Mouse (Mus musculus) kidney, embryonic 14.5 days (tissue): ENCODE data around the gene Camk2d. TPM values are rescaled to one million over a fixed set of nuclear protein-coding genes. Genes with fewer than 3 reads are reported as not detected.

ENCODE experiments used
- ATAC-seq: fragments of 200-750 bp; cut with Nextera tagmentation; 2 replicates; pipeline ENCODE4 v1.8.0; 2017; ENCODE audit warnings: moderate number of reproducible peaks, mild to moderate bottlenecking, moderate TSS enrichment, moderate library complexity; ENCODE audit not compliant: low FRiP score, low TSS enrichment
- H3K27ac ChIP-seq: fragments of 300-500 bp; sonication (generic); 2 replicates; pipeline ENCODE4 v1.5.1; 2014; ENCODE audit warnings: low read depth, mild to moderate bottlenecking, low read length, moderate library complexity, mixed read lengths
- H3K27me3 ChIP-seq: fragments of 300-500 bp; sonication (generic); 2 replicates; pipeline ENCODE4 v1.6.1; 2014; ENCODE audit warnings: mild to moderate bottlenecking, low read length; ENCODE audit not compliant: control insufficient read depth, insufficient read depth
- H3K36me3 ChIP-seq: fragments of 300-500 bp; sonication (generic); 2 replicates; pipeline ENCODE4 v1.6.1; 2014; ENCODE audit warnings: low read length, mixed read lengths; ENCODE audit not compliant: control insufficient read depth, insufficient read depth
- H3K4me1 ChIP-seq: fragments of 300-500 bp; sonication (generic); 2 replicates; pipeline ENCODE4 v1.6.1; 2014; ENCODE audit warnings: low read length, mixed read lengths; ENCODE audit not compliant: control insufficient read depth, insufficient read depth
- H3K4me2 ChIP-seq: fragments of 300-500 bp; sonication (generic); replicated peaks from 2 replicates; pipeline ENCODE4 v1.6.1; 2014; ENCODE audit warnings: low read depth, mild to moderate bottlenecking, low read length
- H3K4me3 ChIP-seq: fragments of 300-500 bp; sonication (generic); 2 replicates; pipeline ENCODE4 v1.5.1; 2014; ENCODE audit warnings: mild to moderate bottlenecking, low read length
- H3K9ac ChIP-seq: fragments of 300-500 bp; sonication (generic); 2 replicates; pipeline ENCODE4 v1.6.1; 2014; ENCODE audit warnings: low read depth, mild to moderate bottlenecking, low read length, moderate library complexity
- H3K9me3 ChIP-seq: fragments of 300-500 bp; sonication (generic); 2 replicates; pipeline ENCODE4 v1.6.1; 2016; ENCODE audit warnings: low read length; ENCODE audit not compliant: control insufficient read depth
- whole genome bisulfite sequencing: fragments of 180-500 bp; shearing (Covaris S2); extraction: QIAGEN DNeasy Blood & Tissue Kit; methylation state at CpG from one replicate; pipeline ENCODE4 v1.1.7; 2014; 5-methylcytosine and 5-hydroxymethylcytosine counted together
- polyA plus RNA-seq: library from polyadenylated mRNA; unstranded; fragments of >200 nt; fragmentation: Nextera tagmentation; extraction: Ambion mirVana; gene quantifications from 2 replicates; pipeline ENCODE4 v1.2.1, GENCODE M21; 2014

Camk2d gene
- polyA plus RNA-seq, 1 experiment from 2014 or later, result 29.4 TPM

- no peak overlapping the region for H3K4me2 ChIP-seq
- no peaks in the 10 kb centered on the region for H3K36me3 ChIP-seq
- H3K4me1 ChIP-seq, result no peaks in the 10 kb centered on the region
- no peak overlapping the region for H3K9ac ChIP-seq
- no peak overlapping the region for H3K4me3 ChIP-seq
- no peak overlapping the region for H3K27ac ChIP-seq
- H3K27me3 ChIP-seq, result no peaks in the 10 kb centered on the region
- ATAC-seq, result no peak
- WGBS, result 100% methylated on average over 2 of the region's 2 CpGs
- 0 out of 2 replicates have a peak, but pooled peaks cover 2% of the 10 kb centered on the region for H3K9me3 ChIP-seq
Measured at GRCm38 (mm10) chr3:126622509-126622908, 26.4 kb downstream of the Camk2d start.

DNA sequence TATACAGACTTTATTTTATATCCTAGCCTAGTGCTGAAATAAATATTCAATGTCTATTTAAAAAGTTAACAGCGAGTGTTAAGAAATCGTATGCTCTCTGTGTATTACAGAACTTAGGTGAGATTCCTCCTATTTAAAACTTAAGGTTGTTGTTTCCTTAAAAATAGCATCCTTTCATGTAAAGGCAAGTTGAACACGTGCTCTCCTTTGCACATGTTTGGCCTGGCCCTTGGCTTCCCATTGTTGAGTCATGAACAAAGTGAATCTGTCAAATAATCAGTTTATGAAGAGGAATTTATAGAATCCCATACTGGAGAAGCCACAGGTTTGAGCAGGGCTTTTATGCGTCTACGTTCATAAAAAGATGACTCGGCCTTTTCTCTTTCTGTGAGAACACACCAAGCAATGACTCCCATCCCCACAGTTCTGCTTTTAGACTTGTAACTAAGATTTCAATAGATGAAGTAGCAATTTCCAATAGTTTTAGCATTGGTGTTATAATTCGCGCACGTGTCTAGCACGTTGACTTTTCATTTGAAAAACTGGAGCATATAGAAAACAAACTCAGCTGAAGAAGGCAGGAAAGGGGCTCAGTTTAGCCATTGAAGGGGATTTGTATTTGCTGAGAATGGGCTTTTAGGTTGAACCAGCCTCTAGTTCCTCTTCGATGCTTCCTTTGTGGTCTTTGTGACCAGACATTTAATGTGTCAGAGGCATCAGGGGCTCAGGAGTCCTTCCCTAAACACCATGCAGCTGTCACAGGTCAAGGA is 29.1 kb downstream of the Camk2d start:
- Histone ChIP-seq H3K9me3 (no peaks in the 10 kb centered on the region), H3K4me2 (no peak overlapping the region), H3K27ac (no peak overlapping the region), H3K27me3 (no peaks in the 10 kb centered on the region), H3K4me1 (no peaks in the 10 kb centered on the region), H3K36me3 (no peaks in the 10 kb centered on the region), H3K4me3 (no peak overlapping the region), H3K9ac (no peak overlapping the region)
- ATAC-seq, result no peak
- WGBS, result 93% methylated on average over 11 of the region's 11 CpGs

- H3K27me3 ChIP-seq, result no peaks in the 10 kb centered on the region
- WGBS, result 91% methylated on average over 8 of the region's 8 CpGs
- H3K4me2 ChIP-seq, result no peak overlapping the region
- no peak overlapping the region for H3K9ac ChIP-seq
- ATAC-seq, result no peak
- H3K4me1 ChIP-seq, result no peaks in the 10 kb centered on the region
- H3K4me3 ChIP-seq, result no peak overlapping the region
- H3K9me3 ChIP-seq, result no peaks in the 10 kb centered on the region
- H3K27ac ChIP-seq, result no peak overlapping the region
- H3K36me3 ChIP-seq, result no peaks in the 10 kb centered on the region
Measured at GRCm38 (mm10) chr3:126625764-126626040, 29.6 kb downstream of the Camk2d start.

- Histone ChIP-seq H3K4me1 (no peaks in the 10 kb centered on the region), H3K27ac (no peak overlapping the region), H3K36me3 (no peaks in the 10 kb centered on the region), H3K27me3 (no peaks in the 10 kb centered on the region), H3K9me3 (no peaks in the 10 kb centered on the region), H3K9ac (no peak overlapping the region), H3K4me3 (no peak overlapping the region), H3K4me2 (no peak overlapping the region)
- ATAC-seq, result no peak
- WGBS, result 87% methylated on average over 4 of the region's 4 CpGs
Measured at GRCm38 (mm10) chr3:126627968-126628367, 31.9 kb downstream of the Camk2d start.

- Histone ChIP-seq H3K4me2 (no peak overlapping the region), H3K27ac (no peak overlapping the region), H3K4me1 (no peaks in the 10 kb centered on the region), H3K27me3 (no peaks in the 10 kb centered on the region), H3K4me3 (no peak overlapping the region), H3K36me3 (no peaks in the 10 kb centered on the region), H3K9me3 (no peaks in the 10 kb centered on the region), H3K9ac (no peak overlapping the region)
- 47% methylated on average over 3 of the region's 3 CpGs for WGBS
- no peak for ATAC-seq
Measured at GRCm38 (mm10) chr3:126628380-126628779, 32.3 kb downstream of the Camk2d start.

DNA sequence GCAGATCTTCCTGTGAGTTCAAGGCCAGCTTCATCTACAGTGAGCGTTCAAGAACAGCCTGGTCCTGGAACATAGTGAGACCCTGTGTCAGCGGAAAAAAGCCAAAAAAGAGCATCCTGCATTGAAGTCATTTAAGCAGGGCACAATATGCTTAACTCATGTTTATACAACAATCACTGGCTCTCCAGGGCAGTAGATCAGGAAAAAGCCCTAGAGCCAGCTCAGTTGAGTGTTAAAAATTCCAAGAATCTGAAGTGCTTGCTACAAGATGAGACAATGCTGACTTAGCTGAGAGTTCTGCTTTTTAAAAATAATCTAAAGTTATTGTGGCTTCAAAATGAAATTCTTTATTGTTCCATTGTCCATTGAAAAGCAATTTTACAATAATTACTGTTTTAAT is 32.9 kb downstream of the Camk2d start:
- Histone ChIP-seq H3K36me3 (no peaks in the 10 kb centered on the region), H3K27me3 (no peaks in the 10 kb centered on the region), H3K9me3 (no peaks in the 10 kb centered on the region), H3K4me1 (no peaks in the 10 kb centered on the region), H3K27ac (no peak overlapping the region), H3K9ac (no peak overlapping the region), H3K4me2 (no peak overlapping the region), H3K4me3 (no peak overlapping the region)
- ATAC-seq, result no peak
- 94% methylated on average over 2 of the region's 2 CpGs for WGBS

GRCm38 (mm10) chr3:126630111-126630869 is 34.2 kb downstream of the Camk2d start:
- Histone ChIP-seq H3K4me2 (no peak overlapping the region), H3K4me3 (no peak overlapping the region), H3K27ac (no peak overlapping the region), H3K9ac (no peak overlapping the region), H3K27me3 (no peaks in the 10 kb centered on the region), H3K9me3 (no peaks in the 10 kb centered on the region), H3K36me3 (no peaks in the 10 kb centered on the region), H3K4me1 (no peaks in the 10 kb centered on the region)
- no peak for ATAC-seq
- WGBS, result 88% methylated on average over 19 of the region's 19 CpGs

DNA sequence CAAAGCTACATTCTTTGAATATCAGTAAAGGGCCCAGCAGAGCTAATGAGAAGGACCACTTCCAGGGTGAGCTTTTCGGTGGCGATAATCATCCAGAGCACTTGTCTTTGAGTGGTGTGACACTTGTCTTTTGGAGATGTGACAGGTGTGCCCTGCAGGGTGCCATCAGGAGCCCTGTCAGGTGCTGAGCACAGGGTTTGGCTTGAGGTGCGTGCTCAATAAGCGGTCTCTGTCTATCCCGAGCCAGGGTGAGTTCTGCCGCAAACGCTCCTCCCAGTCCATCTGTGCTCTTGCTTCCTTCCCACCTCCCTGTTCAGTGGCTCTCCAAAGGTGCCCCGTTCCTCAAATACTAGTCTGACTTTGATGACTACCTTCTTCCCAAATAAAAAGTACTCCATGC is 35.5 kb downstream of the Camk2d start:
- Histone ChIP-seq H3K36me3 (no peaks in the 10 kb centered on the region), H3K9ac (no peak overlapping the region), H3K4me1 (no peaks in the 10 kb centered on the region), H3K27ac (no peak overlapping the region), H3K4me3 (no peak overlapping the region), H3K4me2 (no peak overlapping the region), H3K27me3 (no peaks in the 10 kb centered on the region), H3K9me3 (no peaks in the 10 kb centered on the region)
- 89% methylated on average over 8 of the region's 8 CpGs for WGBS
- no peak for ATAC-seq

GRCm38 (mm10) chr3:126632580-126632979 is 36.5 kb downstream of the Camk2d start:
- no peak for ATAC-seq
- no peak overlapping the region for H3K4me3 ChIP-seq
- no peaks in the 10 kb centered on the region for H3K9me3 ChIP-seq
- no peaks in the 10 kb centered on the region for H3K36me3 ChIP-seq
- no peak overlapping the region for H3K9ac ChIP-seq
- WGBS, result 89% methylated on average over 7 of the region's 7 CpGs
- no peak overlapping the region for H3K4me2 ChIP-seq
- H3K27me3 ChIP-seq, result no peaks in the 10 kb centered on the region
- H3K4me1 ChIP-seq, result no peaks in the 10 kb centered on the region
- no peak overlapping the region for H3K27ac ChIP-seq
